Mouse (Mus musculus): ENCODE results near the gene Prm1.

DNA sequence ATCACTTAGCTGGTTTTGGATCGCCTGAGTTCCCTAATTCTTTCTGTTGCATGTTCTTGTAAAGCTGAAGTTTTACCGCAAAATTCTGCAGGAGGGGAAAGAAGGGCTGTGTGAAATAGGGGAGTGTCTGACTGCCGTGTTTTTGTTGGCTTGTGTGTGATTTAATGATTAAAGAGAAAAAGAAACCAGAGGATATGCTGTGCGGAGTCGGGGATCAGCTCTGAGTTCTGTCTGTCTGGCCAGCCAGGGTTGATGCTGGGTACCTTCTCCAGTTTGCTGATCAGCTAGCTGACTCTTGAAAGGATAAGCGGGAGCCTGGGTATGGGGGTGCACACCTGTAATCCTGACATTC, 38.7 kb upstream of the Prm1 start:
- TF ChIP-seq CTCF (IDR thresholded peaks at IDR 0.05; ENCODE audit: borderline replicate concordance, insufficient read depth, low read length) (no peak), POLR2A (IDR thresholded peaks at IDR 0.05; ENCODE audit: low read depth, low read length) (no peak)
